8 mouse cellular contexts compared by ENCODE assay signal in genomic region chr12:85177740-85178239, GRCm38 (mm10). TPM values are rescaled to one million over a fixed set of nuclear protein-coding genes. Genes with fewer than 3 reads are reported as not detected.
DNase-seq lines count a peak whose midpoint lies in the region; ATAC-seq and TF ChIP-seq lines count a peak whose summit lies in the region.

Gene Pgf (minus strand): TSS chr12:85177790.

- H3K4me2 ChIP-seq in embryonic facial prominence, embryonic 14.5 days (ENCODE audit: low read depth, low read length) = peak within 1 kb of the TSS; percentile 77
- H3K4me2 ChIP-seq in intestine, postnatal 0 days (replicated peaks; ENCODE audit: low read depth) = peak within 1 kb of the TSS; percentile 82
- peak within 1 kb of the TSS; percentile 64 for H3K4me2 ChIP-seq in neural tube, embryonic 12.5 days (replicated peaks)

- peak within 1 kb of the TSS; percentile 58 for H3K9ac ChIP-seq in embryonic facial prominence, embryonic 14.5 days (ENCODE audit: low read depth, low read length)
- H3K9ac ChIP-seq in intestine, postnatal 0 days (ENCODE audit: low read depth, low read length) = peak within 1 kb of the TSS; percentile 45
- H3K9ac ChIP-seq in neural tube, embryonic 12.5 days = peak within 1 kb of the TSS; percentile 38; the same call in 1 of the 2 replicates

- H3K4me1 ChIP-seq in embryonic facial prominence, embryonic 14.5 days (ENCODE audit: control insufficient read depth, insufficient read depth, low read length) = peaks cover 49% of the 10 kb centered on the region
- no peaks in the 10 kb centered on the region for H3K4me1 ChIP-seq in intestine, postnatal 0 days (replicated peaks; ENCODE audit: control insufficient read depth, insufficient read depth, low read length)
- H3K4me1 ChIP-seq in neural tube, embryonic 12.5 days = peaks cover 44% of the 10 kb centered on the region

- WGBS in embryonic facial prominence, embryonic 14.5 days = 71% methylated on average over 10 of the region's 10 CpGs
- 79% methylated on average over 10 of the region's 10 CpGs for WGBS in intestine, postnatal 0 days
- WGBS in neural tube, embryonic 12.5 days = 76% methylated on average over 10 of the region's 10 CpGs

- intact Hi-C loops in left cerebral cortex, adult 2 months (cut with DNase I) = no loop called here
- intact Hi-C loops in left cerebral cortex, postnatal 4 days (cut with DNase I) = no loop called here

- no peaks in the 10 kb centered on the region for H3K9me3 ChIP-seq in embryonic facial prominence, embryonic 14.5 days (ENCODE audit: control insufficient read depth, low read length)
- no peaks in the 10 kb centered on the region for H3K9me3 ChIP-seq in intestine, postnatal 0 days (ENCODE audit: control insufficient read depth)
- no peaks in the 10 kb centered on the region for H3K9me3 ChIP-seq in neural tube, embryonic 12.5 days

- no peak for DNase-seq in left cerebral cortex, adult 2 months (ENCODE audit: extremely low spot score in 1 of 2, low spot score in 2 of 2)
- DNase-seq in left cerebral cortex, adult 11 months (ENCODE audit: low spot score) = no peak
- no peak for DNase-seq in embryonic facial prominence, embryonic 14.5 days (ENCODE audit: low spot score)
- no peak for DNase-seq in embryo, embryonic 11 days
- no peak for DNase-seq in left cerebral cortex, postnatal 4 days
- DNase-seq in retina, postnatal 1 day = no peak

- no peak for ATAC-seq in embryonic facial prominence, embryonic 14.5 days (ENCODE audit: low read depth)
- ATAC-seq in intestine, postnatal 0 days = no peak
- no peak for ATAC-seq in neural tube, embryonic 12.5 days (ENCODE audit: low FRiP score, low read depth)

- peak within 1 kb of the TSS; percentile 37 for H3K4me3 ChIP-seq in left cerebral cortex, adult 2 months
- peak within 1 kb of the TSS; percentile 37 for H3K4me3 ChIP-seq in embryonic facial prominence, embryonic 14.5 days (ENCODE audit: low read depth, low read length)
- peak within 1 kb of the TSS; percentile 38 for H3K4me3 ChIP-seq in intestine, postnatal 0 days (ENCODE audit: low read depth, low read length)
- peak within 1 kb of the TSS; percentile 26 for H3K4me3 ChIP-seq in neural tube, embryonic 12.5 days

- no peak within 1 kb of the TSS for H3K27ac ChIP-seq in left cerebral cortex, adult 2 months
- H3K27ac ChIP-seq in embryonic facial prominence, embryonic 14.5 days (replicated peaks; ENCODE audit: low read depth, low read length) = peak within 1 kb of the TSS; percentile 21; the same call in 1 of the 2 replicates
- no peak within 1 kb of the TSS for H3K27ac ChIP-seq in intestine, postnatal 0 days (ENCODE audit: low read depth, low read length)
- no peak within 1 kb of the TSS for H3K27ac ChIP-seq in neural tube, embryonic 12.5 days

- TF ChIP-seq CTCF in left cerebral cortex, adult 2 months (IDR thresholded peaks at IDR 0.05) = no peak
- no peak for TF ChIP-seq CTCF in intestine, postnatal 0 days (IDR thresholded peaks at IDR 0.05; ENCODE audit: low read depth)

- H3K36me3 ChIP-seq in embryonic facial prominence, embryonic 14.5 days (ENCODE audit: control insufficient read depth, insufficient read depth, low read length) = no peaks in the 10 kb centered on the region
- H3K36me3 ChIP-seq in intestine, postnatal 0 days (ENCODE audit: control insufficient read depth, insufficient read depth) = no peaks in the 10 kb centered on the region
- H3K36me3 ChIP-seq in neural tube, embryonic 12.5 days = no peaks in the 10 kb centered on the region

- H3K27me3 ChIP-seq in embryonic facial prominence, embryonic 14.5 days (replicated peaks; ENCODE audit: control insufficient read depth, insufficient read depth, low read length) = no peaks in the 10 kb centered on the region
- 0 out of 2 replicates have a peak, but pooled peaks cover 6% of the 10 kb centered on the region for H3K27me3 ChIP-seq in intestine, postnatal 0 days (replicated peaks; ENCODE audit: control insufficient read depth, insufficient read depth, low read length)
- peaks cover 22% of the 10 kb centered on the region for H3K27me3 ChIP-seq in neural tube, embryonic 12.5 days (replicated peaks)

RNA-seq across cellular contexts. Expression of gene Pgf, which starts in this region (rescaled TPM):
- total RNA-seq in left cerebral cortex, adult 2 months (2021) = 1 to 10 TPM; 2.6 TPM
- 18.0 and 20.2 TPM in 2 replicates for polyA plus RNA-seq in embryonic facial prominence, embryonic 14.5 days (2014; fragmentation: Nextera tagmentation; extraction: Ambion mirVana)
- polyA plus RNA-seq in intestine, postnatal 0 days (2015; fragmentation: Nextera tagmentation; extraction: Ambion mirVana) = 3.9 and 4.2 TPM in 2 replicates
- polyA plus RNA-seq in neural tube, embryonic 12.5 days (2016; fragmentation: Nextera tagmentation; extraction: Ambion mirVana) = 9.7 and 10.9 TPM in 2 replicates
- 1 to 10 TPM; 5.1 to 6.4 TPM for total RNA-seq in left cerebral cortex, postnatal 4 days (2021)
